Mouse (Mus musculus): ENCODE results near the gene Tufm. TPM values are rescaled to one million over a fixed set of nuclear protein-coding genes. Genes with fewer than 3 reads are reported as not detected.

Gene Tufm
- 123 and 124 TPM in 2 replicates for polyA plus RNA-seq (2012; rRNA removed)

DNA sequence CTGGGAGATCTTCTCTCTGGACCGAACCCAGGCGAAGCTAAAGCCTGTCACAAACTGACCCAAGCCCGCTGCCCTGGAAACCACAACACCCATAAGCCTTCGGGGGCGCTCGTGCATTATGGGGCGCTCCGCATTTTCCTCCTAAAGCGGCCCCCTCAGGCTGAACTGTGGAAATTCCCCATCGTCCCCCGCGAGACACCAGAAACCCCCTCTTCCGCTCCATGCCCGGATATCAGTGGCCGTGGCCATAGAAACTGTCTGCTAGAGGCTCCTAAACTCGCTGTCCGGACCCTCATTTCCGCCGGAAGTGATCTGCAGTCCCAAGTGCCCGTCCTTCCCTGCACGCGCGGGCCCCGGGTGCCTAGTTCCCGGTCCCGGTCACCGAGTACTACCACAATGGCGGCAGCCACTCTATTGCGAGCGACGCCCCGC is at the start of gene Tufm:
Tufm (plus strand) TSS at position 310 of the 432 bp plus-strand sequence.
- Histone ChIP-seq H3K27me3 (ENCODE audit: control insufficient read depth, insufficient read depth, low read length) (no peaks in the 10 kb centered on the region), H3K4me3 (replicated peaks; ENCODE audit: insufficient read depth, low read depth, low read length) (peak within 1 kb of the TSS; percentile 65), H3K27ac (ENCODE audit: insufficient read depth, low read length) (peak within 1 kb of the TSS; percentile 47), H3K4me1 (ENCODE audit: control insufficient read depth, insufficient read depth, low read length) (peaks cover 7% of the 10 kb centered on the region)
- 0% methylated on average over 32 of the region's 32 CpGs for WGBS
- TF ChIP-seq CTCF (IDR thresholded peaks at IDR 0.05; ENCODE audit: borderline replicate concordance, insufficient read depth, low read depth, low read length): no peak
- peak; percentile 36; the same call in 1 of the 2 replicates for TF ChIP-seq POLR2A (IDR thresholded peaks at IDR 0.05; ENCODE audit: borderline replicate concordance, insufficient read depth, low read length)
- peak; percentile 96 to 99 for DNase-seq

DNA sequence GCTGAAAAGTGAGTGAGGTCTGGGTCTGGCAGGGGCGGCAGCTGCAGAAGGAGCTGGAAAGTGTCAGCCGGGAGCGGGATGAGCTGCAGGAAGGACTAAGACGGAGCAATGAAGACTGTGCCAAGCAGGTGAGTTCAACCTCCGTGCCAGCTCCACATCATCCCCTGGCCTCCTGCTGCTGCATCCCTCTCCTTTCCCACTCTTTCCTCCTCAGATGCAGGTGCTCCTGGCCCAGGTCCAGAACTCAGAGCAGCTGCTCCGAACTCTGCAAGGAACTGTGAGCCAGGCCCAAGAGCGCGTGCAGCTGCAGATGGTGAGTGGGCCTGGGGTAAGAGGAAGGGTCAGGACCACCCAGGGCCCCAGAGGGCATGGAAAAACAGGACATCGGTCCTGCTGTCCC is 47.0 kb upstream of the Tufm start:
- H3K27me3 ChIP-seq (ENCODE audit: control insufficient read depth, insufficient read depth, low read length): no peaks in the 10 kb centered on the region
- H3K4me3 ChIP-seq (replicated peaks; ENCODE audit: insufficient read depth, low read depth, low read length): no peak overlapping the region
- 30% methylated on average over 9 of the region's 9 CpGs for WGBS
- no peak for DNase-seq
- no peaks in the 10 kb centered on the region; the same call in 1 of the 2 replicates for H3K4me1 ChIP-seq (ENCODE audit: control insufficient read depth, insufficient read depth, low read length)
- no peak overlapping the region for H3K27ac ChIP-seq (ENCODE audit: insufficient read depth, low read length)
- TF ChIP-seq CTCF (IDR thresholded peaks at IDR 0.05; ENCODE audit: borderline replicate concordance, insufficient read depth, low read depth, low read length) (no peak), POLR2A (IDR thresholded peaks at IDR 0.05; ENCODE audit: borderline replicate concordance, insufficient read depth, low read length) (no peak)

DNA sequence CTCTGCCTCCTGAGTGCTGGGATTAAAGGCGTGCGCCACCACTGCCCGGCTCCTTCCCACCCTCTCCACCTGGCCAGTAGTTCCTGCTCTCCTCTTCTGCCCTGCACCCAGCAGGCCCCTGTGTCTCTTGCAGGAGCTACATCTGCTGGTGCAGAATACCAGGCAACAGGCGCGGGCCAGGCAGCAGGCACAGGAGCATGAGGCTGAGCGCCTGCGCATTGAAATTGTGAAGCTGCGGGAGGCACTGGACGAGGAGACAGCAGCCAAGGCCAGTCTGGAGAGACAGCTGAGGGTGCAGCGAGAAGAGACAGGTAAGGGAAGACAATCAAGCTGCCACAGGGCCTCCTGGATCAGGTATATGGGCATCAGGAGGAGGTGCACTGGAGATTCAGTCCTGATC is 43.2 kb upstream of the Tufm start:
- 91% methylated on average over 10 of the region's 10 CpGs for WGBS
- Histone ChIP-seq H3K27ac (ENCODE audit: insufficient read depth, low read length) (no peak overlapping the region), H3K4me3 (replicated peaks; ENCODE audit: insufficient read depth, low read depth, low read length) (no peak overlapping the region), H3K4me1 (ENCODE audit: control insufficient read depth, insufficient read depth, low read length) (no peaks in the 10 kb centered on the region), H3K27me3 (ENCODE audit: control insufficient read depth, insufficient read depth, low read length) (no peaks in the 10 kb centered on the region)
- no peak for DNase-seq
- no peak for TF ChIP-seq CTCF (IDR thresholded peaks at IDR 0.05; ENCODE audit: borderline replicate concordance, insufficient read depth, low read depth, low read length)
- no peak for TF ChIP-seq POLR2A (IDR thresholded peaks at IDR 0.05; ENCODE audit: borderline replicate concordance, insufficient read depth, low read length)

DNA sequence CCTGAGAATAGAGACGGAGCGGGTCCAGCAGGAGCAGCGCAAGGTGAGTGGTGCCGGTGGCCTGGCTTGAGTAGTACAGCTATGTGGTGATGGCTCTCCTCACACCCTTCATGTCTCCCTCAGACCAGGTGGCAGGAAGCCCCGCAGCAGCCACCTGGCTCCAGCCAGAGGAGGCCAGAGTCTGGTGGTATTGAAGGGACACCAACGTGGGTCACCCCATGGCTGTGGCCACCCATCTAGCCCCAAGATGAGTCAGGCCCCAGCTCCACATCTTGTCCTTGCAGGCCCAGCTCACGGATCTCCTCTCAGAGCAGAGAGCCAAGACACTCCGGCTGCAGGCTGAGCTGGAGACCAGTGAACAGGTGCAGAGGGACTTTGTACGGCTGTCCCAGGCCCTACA is 42.6 kb upstream of the Tufm start:
- no peaks in the 10 kb centered on the region for H3K4me1 ChIP-seq (ENCODE audit: control insufficient read depth, insufficient read depth, low read length)
- no peak for DNase-seq
- H3K27me3 ChIP-seq (ENCODE audit: control insufficient read depth, insufficient read depth, low read length): no peaks in the 10 kb centered on the region
- TF ChIP-seq POLR2A (IDR thresholded peaks at IDR 0.05; ENCODE audit: borderline replicate concordance, insufficient read depth, low read length) (no peak), CTCF (IDR thresholded peaks at IDR 0.05; ENCODE audit: borderline replicate concordance, insufficient read depth, low read depth, low read length) (no peak)
- no peak overlapping the region for H3K4me3 ChIP-seq (replicated peaks; ENCODE audit: insufficient read depth, low read depth, low read length)
- 91% methylated on average over 9 of the region's 9 CpGs for WGBS
- no peak overlapping the region for H3K27ac ChIP-seq (ENCODE audit: insufficient read depth, low read length)

DNA sequence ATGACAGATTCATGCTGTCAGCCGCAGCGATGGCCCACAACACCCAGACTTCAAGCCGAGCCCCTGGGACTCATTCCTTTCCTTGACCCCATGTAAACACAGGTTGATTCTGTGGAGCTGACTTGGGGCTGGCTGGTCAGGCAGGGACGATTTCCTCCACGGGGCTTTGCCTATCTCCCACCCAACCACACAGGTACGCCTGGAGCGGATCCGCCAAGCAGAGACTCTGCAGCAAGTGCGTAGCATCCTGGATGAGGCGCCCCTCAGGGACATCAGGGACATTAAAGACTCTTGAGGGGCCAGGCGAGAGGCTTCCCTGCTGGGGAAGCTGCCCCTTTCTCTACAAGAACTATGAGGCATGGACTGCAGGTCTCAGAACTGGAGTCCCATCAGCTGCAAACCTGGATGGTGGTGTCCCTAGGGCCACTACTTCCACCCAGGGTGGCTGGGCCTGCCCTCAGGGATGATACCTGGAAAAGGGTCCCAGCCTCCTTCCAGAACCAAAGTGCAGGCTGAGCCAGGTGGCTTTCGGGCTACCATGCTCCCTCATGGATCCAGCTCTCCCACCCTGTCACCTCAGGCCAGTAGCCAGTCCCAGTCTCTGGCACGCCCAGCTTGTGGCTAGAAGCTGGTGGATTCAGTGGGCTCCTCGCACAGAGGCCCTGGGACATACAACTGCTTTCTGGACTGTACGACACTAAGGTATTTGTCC is 41.9 kb upstream of the Tufm start:
- DNase-seq: no peak
- WGBS: 89% methylated on average over 15 of the region's 15 CpGs
- H3K27ac ChIP-seq (ENCODE audit: insufficient read depth, low read length): no peak overlapping the region
- no peaks in the 10 kb centered on the region for H3K27me3 ChIP-seq (ENCODE audit: control insufficient read depth, insufficient read depth, low read length)
- H3K4me1 ChIP-seq (ENCODE audit: control insufficient read depth, insufficient read depth, low read length): no peaks in the 10 kb centered on the region
- TF ChIP-seq POLR2A (IDR thresholded peaks at IDR 0.05; ENCODE audit: borderline replicate concordance, insufficient read depth, low read length) (no peak), CTCF (IDR thresholded peaks at IDR 0.05; ENCODE audit: borderline replicate concordance, insufficient read depth, low read depth, low read length) (no peak)
- no peak overlapping the region for H3K4me3 ChIP-seq (replicated peaks; ENCODE audit: insufficient read depth, low read depth, low read length)

DNA sequence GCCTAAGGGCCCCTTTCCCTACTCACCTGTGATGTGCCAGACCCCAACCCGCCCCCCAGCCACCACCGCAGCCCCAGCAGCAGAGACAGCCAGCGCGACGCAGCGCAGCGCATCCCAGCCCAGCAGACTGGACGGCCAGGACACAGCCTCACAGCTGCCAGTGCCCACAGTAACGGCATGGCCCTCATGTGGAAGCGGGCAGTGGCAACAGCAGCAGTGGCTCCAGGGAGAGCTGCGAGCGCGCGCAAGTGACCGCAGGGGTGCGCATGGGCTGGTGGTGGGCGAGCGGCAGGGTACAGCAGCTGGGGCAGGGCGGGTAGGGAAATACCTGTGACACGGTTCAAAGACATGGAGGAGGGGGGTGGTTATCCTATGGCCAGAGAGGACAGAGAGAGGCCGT is 40.9 kb upstream of the Tufm start:
- 93% methylated on average over 21 of the region's 21 CpGs for WGBS
- no peak overlapping the region for H3K4me3 ChIP-seq (replicated peaks; ENCODE audit: insufficient read depth, low read depth, low read length)
- no peak for DNase-seq
- TF ChIP-seq POLR2A (IDR thresholded peaks at IDR 0.05; ENCODE audit: borderline replicate concordance, insufficient read depth, low read length) (no peak), CTCF (IDR thresholded peaks at IDR 0.05; ENCODE audit: borderline replicate concordance, insufficient read depth, low read depth, low read length) (no peak)
- H3K27me3 ChIP-seq (ENCODE audit: control insufficient read depth, insufficient read depth, low read length): no peaks in the 10 kb centered on the region
- no peak overlapping the region for H3K27ac ChIP-seq (ENCODE audit: insufficient read depth, low read length)
- H3K4me1 ChIP-seq (ENCODE audit: control insufficient read depth, insufficient read depth, low read length): no peaks in the 10 kb centered on the region

DNA sequence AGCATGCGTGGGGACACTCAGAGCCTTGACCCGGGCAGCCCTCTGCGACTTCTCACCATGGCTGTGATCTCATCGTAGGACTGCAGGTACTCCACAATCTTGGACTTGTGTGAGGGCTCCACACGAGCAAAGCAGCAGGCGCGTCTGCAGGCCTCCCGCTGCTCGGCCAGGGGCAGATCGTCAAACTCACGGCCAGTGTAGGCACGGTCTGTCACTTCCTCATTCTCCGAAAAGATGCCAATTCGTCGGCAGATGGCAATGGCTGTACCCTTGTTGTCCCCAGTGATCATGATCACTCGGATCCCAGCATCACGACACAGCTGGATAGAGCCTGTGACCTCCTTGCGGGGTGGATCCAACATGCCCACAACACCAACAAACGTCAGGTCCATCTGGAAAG is 38.7 kb upstream of the Tufm start:
- Histone ChIP-seq H3K27ac (ENCODE audit: insufficient read depth, low read length) (no peak overlapping the region), H3K4me3 (replicated peaks; ENCODE audit: insufficient read depth, low read depth, low read length) (no peak overlapping the region), H3K27me3 (ENCODE audit: control insufficient read depth, insufficient read depth, low read length) (no peaks in the 10 kb centered on the region), H3K4me1 (ENCODE audit: control insufficient read depth, insufficient read depth, low read length) (no peaks in the 10 kb centered on the region)
- TF ChIP-seq CTCF (IDR thresholded peaks at IDR 0.05; ENCODE audit: borderline replicate concordance, insufficient read depth, low read depth, low read length) (no peak), POLR2A (IDR thresholded peaks at IDR 0.05; ENCODE audit: borderline replicate concordance, insufficient read depth, low read length) (no peak)
- 62% methylated on average over 19 of the region's 19 CpGs for WGBS
- DNase-seq: no peak

DNA sequence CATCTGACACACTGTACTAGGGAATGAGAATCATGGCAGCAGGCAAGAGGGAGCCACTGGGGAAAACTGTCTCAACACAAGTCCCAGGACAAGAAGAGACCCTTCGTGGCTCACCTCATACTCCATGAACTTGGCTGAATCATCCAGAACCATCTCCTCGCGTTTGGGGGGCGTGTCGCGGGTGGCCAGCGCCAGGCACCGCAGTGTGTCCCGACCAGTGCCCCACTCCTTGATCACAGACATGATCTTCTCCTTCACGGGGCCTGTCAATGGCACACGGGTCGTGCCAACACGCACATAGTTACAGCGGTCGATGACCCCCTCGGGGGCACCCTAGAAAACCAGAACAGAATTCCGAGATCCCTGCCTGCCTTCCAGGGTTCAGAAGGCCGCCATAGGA is 37.2 kb upstream of the Tufm start:
- H3K27me3 ChIP-seq (ENCODE audit: control insufficient read depth, insufficient read depth, low read length): no peaks in the 10 kb centered on the region
- no peak for TF ChIP-seq POLR2A (IDR thresholded peaks at IDR 0.05; ENCODE audit: borderline replicate concordance, insufficient read depth, low read length)
- TF ChIP-seq CTCF (IDR thresholded peaks at IDR 0.05; ENCODE audit: borderline replicate concordance, insufficient read depth, low read depth, low read length): no peak
- DNase-seq: no peak

More for the DNA sequence above, 37.2 kb upstream of the Tufm start:
- Histone ChIP-seq H3K4me1 (ENCODE audit: control insufficient read depth, insufficient read depth, low read length) (no peaks in the 10 kb centered on the region), H3K27ac (ENCODE audit: insufficient read depth, low read length) (no peak overlapping the region), H3K4me3 (replicated peaks; ENCODE audit: insufficient read depth, low read depth, low read length) (no peak overlapping the region)
- WGBS: 85% methylated on average over 18 of the region's 18 CpGs

Measured in cerebellum, adult 2 months (tissue).